Mouse (Mus musculus) spleen, adult 2 months (tissue): ENCODE results near the gene Rgsl1.

ENCODE experiments used
- CTCF ChIP-seq: fragments of 200-500 bp; IDR thresholded peaks from 2 replicates; pipeline ENCODE4 v1.5.1; 2011; ENCODE audit warnings: mild to moderate bottlenecking, inconsistent platforms; ENCODE audit not compliant: insufficient read depth, insufficient read length, insufficient replicate concordance; ENCODE audit errors: extremely low read depth
- POLR2A ChIP-seq: fragments of 200-500 bp; IDR thresholded peaks from 2 replicates; pipeline ENCODE4 v1.6.1; 2011; ENCODE audit warnings: low read depth, low read length, inconsistent platforms

DNA sequence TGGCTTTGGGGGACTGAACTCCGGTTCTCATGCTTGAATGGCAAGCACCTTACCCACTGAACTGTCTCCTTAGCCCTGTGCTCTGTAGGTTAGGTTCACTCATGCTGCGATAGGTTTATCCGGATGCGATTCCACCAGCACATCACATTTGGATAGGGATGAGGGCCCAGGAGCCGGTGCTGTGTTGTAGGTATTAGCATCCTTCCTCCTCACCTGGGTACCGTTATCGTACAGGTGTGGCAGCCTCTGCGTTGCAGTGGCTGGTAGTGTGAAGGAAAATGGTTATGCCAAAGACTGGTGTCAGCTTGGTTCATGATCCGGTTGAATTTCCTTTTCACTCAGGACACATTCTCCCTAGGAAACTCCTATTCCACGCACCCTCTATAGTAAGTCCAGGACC lies 46.2 kb upstream of the Rgsl1 start:
- TF ChIP-seq POLR2A (no peak), CTCF (no peak)
